Mouse (Mus musculus): Measurements from ENCODE around the gene Gm6525. TPM values are rescaled to one million over a fixed set of nuclear protein-coding genes. Genes with fewer than 3 reads are reported as not detected.

The Gm6525 gene
- polyA plus RNA-seq, 1 experiment: not detected

GRCm38 (mm10) chr3:84191141-84191881 is 17.4 kb downstream of the Gm6525 start:
- H3K4me3 ChIP-seq (replicated peaks; ENCODE audit: insufficient read depth, low read depth, low read length): no peak overlapping the region
- TF ChIP-seq POLR2A (IDR thresholded peaks at IDR 0.05; ENCODE audit: borderline replicate concordance, insufficient read depth, low read length) (no peak), CTCF (IDR thresholded peaks at IDR 0.05; ENCODE audit: borderline replicate concordance, insufficient read depth, low read depth, low read length) (no peak)
- no peak overlapping the region for H3K27ac ChIP-seq (ENCODE audit: insufficient read depth, low read length)
- H3K4me1 ChIP-seq (ENCODE audit: control insufficient read depth, insufficient read depth, low read length): peaks cover 32% of the 10 kb centered on the region
- 50% methylated on average over 21 of the region's 21 CpGs for WGBS
- no peaks in the 10 kb centered on the region for H3K27me3 ChIP-seq (ENCODE audit: control insufficient read depth, insufficient read depth, low read length)
- DNase-seq: peak in 1 of 2 experiments; percentile 27

DNA sequence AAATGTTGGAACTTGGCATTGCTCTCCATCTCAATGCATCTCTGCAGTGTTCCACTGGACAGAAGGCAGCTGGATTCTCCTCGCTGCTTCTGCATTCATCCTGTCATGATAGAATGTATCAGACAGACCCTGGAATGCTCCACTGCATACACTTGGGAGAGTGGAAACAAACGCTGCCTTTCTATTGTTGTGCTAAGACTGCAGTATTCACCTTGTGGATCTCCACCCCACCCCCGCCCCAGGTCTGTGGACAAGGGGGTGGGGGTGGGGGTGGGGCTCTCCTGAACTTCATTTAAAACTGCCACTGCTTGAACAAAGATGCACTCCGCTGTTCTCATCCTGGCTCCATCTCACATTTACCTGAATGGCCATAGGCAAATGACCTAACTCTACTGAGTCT is 20.0 kb downstream of the Gm6525 start:
- Histone ChIP-seq H3K4me3 (replicated peaks; ENCODE audit: insufficient read depth, low read depth, low read length) (no peak overlapping the region), H3K4me1 (ENCODE audit: control insufficient read depth, insufficient read depth, low read length) (peaks cover 28% of the 10 kb centered on the region), H3K27ac (ENCODE audit: insufficient read depth, low read length) (no peak overlapping the region), H3K27me3 (ENCODE audit: control insufficient read depth, insufficient read depth, low read length) (no peaks in the 10 kb centered on the region)
- 72% methylated on average over 4 of the region's 4 CpGs for WGBS
- DNase-seq: no peak
- TF ChIP-seq CTCF (IDR thresholded peaks at IDR 0.05; ENCODE audit: borderline replicate concordance, insufficient read depth, low read depth, low read length) (no peak), POLR2A (IDR thresholded peaks at IDR 0.05; ENCODE audit: borderline replicate concordance, insufficient read depth, low read length) (no peak)

DNA sequence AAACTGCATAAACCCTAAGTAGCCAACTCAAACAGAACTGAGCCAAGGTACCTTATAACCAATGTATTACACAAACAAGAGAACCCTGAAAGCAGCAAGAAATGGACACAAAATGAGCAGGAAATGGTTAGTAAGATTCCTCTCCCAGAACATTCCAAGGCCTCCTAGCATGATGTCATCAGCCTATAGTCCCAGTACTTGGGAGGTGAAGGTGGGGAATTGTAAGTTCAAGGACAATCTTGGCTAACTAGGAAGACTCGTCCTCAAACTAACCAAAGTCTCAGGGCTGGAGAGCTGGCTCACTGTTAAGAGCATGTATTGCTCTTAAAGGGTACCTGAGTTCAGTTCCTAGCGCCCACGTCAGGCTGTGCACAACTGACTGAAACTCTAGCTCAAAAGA is 24.3 kb downstream of the Gm6525 start:
- peaks cover 24% of the 10 kb centered on the region; the same call in 1 of the 2 replicates for H3K4me1 ChIP-seq (ENCODE audit: control insufficient read depth, insufficient read depth, low read length)
- 96% methylated on average over 3 of the region's 3 CpGs for WGBS
- no peak for TF ChIP-seq CTCF (IDR thresholded peaks at IDR 0.05; ENCODE audit: borderline replicate concordance, insufficient read depth, low read depth, low read length)

DNA sequence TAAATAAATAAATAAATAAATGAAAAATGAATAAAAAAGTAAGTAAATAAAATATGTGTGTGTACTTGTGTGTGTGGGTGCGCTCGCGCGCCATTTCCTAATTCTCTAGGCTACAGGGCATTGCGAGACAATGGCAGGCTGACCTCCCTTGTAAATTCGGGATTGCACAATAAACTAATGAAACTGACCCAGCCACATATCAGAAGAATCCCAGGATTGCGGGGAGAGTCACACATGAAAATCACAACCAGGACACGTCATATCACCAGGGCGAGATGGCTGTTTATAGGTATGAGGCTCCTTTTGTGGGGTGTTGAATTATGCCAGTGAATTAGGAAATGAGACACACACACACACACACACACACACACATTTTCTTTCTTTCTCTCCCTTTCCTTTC is 25.6 kb downstream of the Gm6525 start:
- WGBS: 91% methylated on average over 9 of the region's 9 CpGs
- TF ChIP-seq CTCF (IDR thresholded peaks at IDR 0.05; ENCODE audit: borderline replicate concordance, insufficient read depth, low read depth, low read length) (no peak), POLR2A (IDR thresholded peaks at IDR 0.05; ENCODE audit: borderline replicate concordance, insufficient read depth, low read length) (no peak)
- Histone ChIP-seq H3K27me3 (ENCODE audit: control insufficient read depth, insufficient read depth, low read length) (no peaks in the 10 kb centered on the region), H3K4me3 (replicated peaks; ENCODE audit: insufficient read depth, low read depth, low read length) (no peak overlapping the region), H3K27ac (ENCODE audit: insufficient read depth, low read length) (no peak overlapping the region), H3K4me1 (ENCODE audit: control insufficient read depth, insufficient read depth, low read length) (peaks cover 23% of the 10 kb centered on the region; the same call in 1 of the 2 replicates)
- DNase-seq: peak in 1 of 2 experiments; percentile 20

More for the DNA sequence above, 24.3 kb downstream of the Gm6525 start:
- no peaks in the 10 kb centered on the region for H3K27me3 ChIP-seq (ENCODE audit: control insufficient read depth, insufficient read depth, low read length)
- H3K4me3 ChIP-seq (replicated peaks; ENCODE audit: insufficient read depth, low read depth, low read length): no peak overlapping the region
- peak in 1 of 2 experiments; percentile 2 for DNase-seq
- H3K27ac ChIP-seq (ENCODE audit: insufficient read depth, low read length): no peak overlapping the region

GRCm38 (mm10) chr3:84200559-84201420 is 26.9 kb downstream of the Gm6525 start:
- WGBS: 12% methylated on average over 13 of the region's 13 CpGs
- Histone ChIP-seq H3K4me3 (replicated peaks; ENCODE audit: insufficient read depth, low read depth, low read length) (no peak overlapping the region), H3K4me1 (ENCODE audit: control insufficient read depth, insufficient read depth, low read length) (peaks cover 22% of the 10 kb centered on the region; the same call in 1 of the 2 replicates), H3K27ac (ENCODE audit: insufficient read depth, low read length) (peak overlapping the region; percentile 4), H3K27me3 (ENCODE audit: control insufficient read depth, insufficient read depth, low read length) (no peaks in the 10 kb centered on the region)
- TF ChIP-seq CTCF (IDR thresholded peaks at IDR 0.05; ENCODE audit: borderline replicate concordance, insufficient read depth, low read depth, low read length): no peak
- TF ChIP-seq POLR2A (IDR thresholded peaks at IDR 0.05; ENCODE audit: borderline replicate concordance, insufficient read depth, low read length): no peak
- peak; percentile 96 to 99 for DNase-seq

GRCm38 (mm10) chr3:84204640-84205039 is 30.7 kb downstream of the Gm6525 start:
- Histone ChIP-seq H3K4me3 (replicated peaks; ENCODE audit: insufficient read depth, low read depth, low read length) (no peak overlapping the region), H3K4me1 (ENCODE audit: control insufficient read depth, insufficient read depth, low read length) (peaks cover 24% of the 10 kb centered on the region), H3K27ac (ENCODE audit: insufficient read depth, low read length) (no peak overlapping the region), H3K27me3 (ENCODE audit: control insufficient read depth, insufficient read depth, low read length) (no peaks in the 10 kb centered on the region)
- DNase-seq: peak in 1 of 2 experiments; percentile 6
- WGBS: 91% methylated on average over 5 of the region's 5 CpGs
- no peak for TF ChIP-seq POLR2A (IDR thresholded peaks at IDR 0.05; ENCODE audit: borderline replicate concordance, insufficient read depth, low read length)
- TF ChIP-seq CTCF (IDR thresholded peaks at IDR 0.05; ENCODE audit: borderline replicate concordance, insufficient read depth, low read depth, low read length): no peak

- H3K27me3 ChIP-seq (ENCODE audit: control insufficient read depth, insufficient read depth, low read length): no peaks in the 10 kb centered on the region
- H3K4me3 ChIP-seq (replicated peaks; ENCODE audit: insufficient read depth, low read depth, low read length): no peak overlapping the region
- no peak overlapping the region for H3K27ac ChIP-seq (ENCODE audit: insufficient read depth, low read length)
- TF ChIP-seq CTCF (IDR thresholded peaks at IDR 0.05; ENCODE audit: borderline replicate concordance, insufficient read depth, low read depth, low read length): no peak
- no peak for TF ChIP-seq POLR2A (IDR thresholded peaks at IDR 0.05; ENCODE audit: borderline replicate concordance, insufficient read depth, low read length)
- DNase-seq: peak in 1 of 2 experiments; percentile 3
- WGBS: 66% methylated on average over 6 of the region's 6 CpGs
- H3K4me1 ChIP-seq (ENCODE audit: control insufficient read depth, insufficient read depth, low read length): peaks cover 29% of the 10 kb centered on the region
Observed at GRCm38 (mm10) chr3:84205650-84206049, 31.7 kb downstream of the Gm6525 start.

Measured in cerebellum, adult 2 months (tissue).